Mouse (Mus musculus) right cerebral cortex, postnatal 10 days (tissue): Measurements from ENCODE around the gene Coq10a.

ENCODE experiments used
- DNase-seq, 2 experiments: peaks; one replicate each; pipeline ENCODE4 v3.0.0; 2021; ENCODE audit warnings: low spot score in 2 of 2

The Coq10a gene

GRCm38 (mm10) chr10:128385902-128386301, 17.1 kb upstream of the Coq10a start:
- no peak for DNase-seq

DNA sequence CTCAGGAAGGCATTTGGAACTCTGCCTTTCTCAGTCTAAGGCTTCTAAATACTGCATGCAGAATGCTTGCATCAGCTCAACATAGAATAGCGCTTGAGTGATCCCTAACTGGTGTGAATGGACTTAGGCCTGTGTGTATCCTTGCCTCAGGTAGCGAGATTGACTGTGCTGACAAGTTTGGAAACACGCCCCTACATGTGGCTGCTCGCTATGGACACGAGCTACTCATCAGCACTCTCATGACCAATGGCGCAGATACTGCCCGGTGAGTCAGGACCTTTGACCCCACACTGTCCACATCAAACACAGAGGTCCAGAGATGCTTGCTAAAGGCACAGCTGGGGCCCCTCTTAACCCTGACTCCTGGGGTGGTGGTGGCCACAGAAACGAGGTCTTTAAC, 13.7 kb upstream of the Coq10a start:
- DNase-seq = no peak

DNA sequence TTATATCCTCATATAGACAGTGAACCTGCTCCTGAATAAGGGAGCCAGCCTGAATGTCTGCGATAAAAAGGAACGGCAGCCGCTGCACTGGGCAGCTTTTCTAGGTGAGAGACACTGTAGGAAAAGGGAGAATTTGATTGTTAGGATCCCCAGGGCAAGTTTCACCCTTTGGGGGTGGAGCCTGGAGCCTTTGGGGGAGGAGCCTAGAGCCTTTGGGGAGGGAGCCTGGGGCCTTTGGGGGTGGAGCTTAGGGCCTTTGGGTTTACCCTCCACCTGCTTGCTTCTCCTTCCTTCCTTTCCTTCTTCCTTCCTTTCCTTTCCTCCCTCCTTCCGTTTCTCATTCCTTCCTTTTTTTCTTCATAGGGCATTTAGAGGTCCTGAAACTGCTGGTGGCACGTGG, 11.8 kb upstream of the Coq10a start:
- DNase-seq = no peak

DNA sequence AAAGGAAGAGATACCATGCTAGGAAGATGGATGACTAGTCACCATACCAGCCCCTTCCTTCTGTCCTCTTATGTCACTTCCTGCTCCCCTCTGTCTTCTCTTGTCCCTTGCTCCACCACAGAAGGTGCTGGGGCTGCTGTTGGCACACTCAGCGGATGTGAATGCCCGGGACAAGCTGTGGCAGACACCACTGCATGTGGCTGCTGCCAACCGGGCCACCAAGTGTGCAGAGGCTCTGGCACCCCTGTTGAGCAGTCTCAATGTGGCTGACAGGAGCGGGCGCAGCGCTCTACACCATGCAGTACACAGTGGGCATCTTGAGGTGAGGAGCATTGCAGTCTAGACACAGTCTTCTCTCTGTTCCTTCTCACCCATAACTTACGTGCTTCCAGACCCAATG, 10.5 kb upstream of the Coq10a start:
- no peak for DNase-seq

GRCm38 (mm10) chr10:128378462-128378861, 9.7 kb upstream of the Coq10a start:
- no peak for DNase-seq

DNA sequence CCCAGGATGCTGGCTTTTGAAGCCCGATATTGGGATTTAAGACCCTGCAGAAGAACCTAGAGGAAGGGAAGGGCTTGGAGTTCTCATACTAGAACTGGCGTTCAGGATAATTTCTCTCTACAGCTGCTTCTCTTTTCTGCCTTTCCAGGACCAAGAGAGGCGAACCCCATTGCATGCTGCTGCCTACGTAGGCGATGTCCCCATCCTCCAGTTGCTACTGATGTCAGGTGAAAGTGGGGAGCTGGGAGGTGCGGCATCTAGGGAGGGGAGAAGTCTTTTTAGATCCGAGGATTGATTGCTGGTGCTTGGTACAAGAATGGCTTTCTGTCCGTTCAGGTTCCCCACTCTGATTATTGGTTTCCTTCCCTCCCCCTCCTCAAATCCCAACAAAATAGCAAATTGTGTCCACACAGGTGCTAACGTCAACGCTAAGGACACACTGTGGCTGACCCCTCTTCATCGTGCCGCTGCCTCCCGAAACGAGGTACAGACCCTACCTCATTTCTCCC, 9.2 kb upstream of the Coq10a start:
- DNase-seq = no peak

- peak; percentile 69 to 71 for DNase-seq
These were observed 8.6 kb upstream of the Coq10a start for GRCm38 (mm10) chr10:128377222-128377939.

- peak; percentile 84 to 86 for DNase-seq
These were observed 7.8 kb upstream of the Coq10a start, which contains the start of gene Ankrd52 for GRCm38 (mm10) chr10:128376455-128377211. Gene Ankrd52 (plus strand): TSS chr10:128377115.

GRCm38 (mm10) chr10:128376099-128376454, 7.3 kb upstream of the Coq10a start:
- DNase-seq = no peak

GRCm38 (mm10) chr10:128374393-128374792, 5.6 kb upstream of the Coq10a start:
- DNase-seq = no peak

GRCm38 (mm10) chr10:128372989-128373748, 4.4 kb upstream of the Coq10a start:
- no peak for DNase-seq

GRCm38 (mm10) chr10:128372142-128372541, 3.3 kb upstream of the Coq10a start:
- DNase-seq = no peak

DNA sequence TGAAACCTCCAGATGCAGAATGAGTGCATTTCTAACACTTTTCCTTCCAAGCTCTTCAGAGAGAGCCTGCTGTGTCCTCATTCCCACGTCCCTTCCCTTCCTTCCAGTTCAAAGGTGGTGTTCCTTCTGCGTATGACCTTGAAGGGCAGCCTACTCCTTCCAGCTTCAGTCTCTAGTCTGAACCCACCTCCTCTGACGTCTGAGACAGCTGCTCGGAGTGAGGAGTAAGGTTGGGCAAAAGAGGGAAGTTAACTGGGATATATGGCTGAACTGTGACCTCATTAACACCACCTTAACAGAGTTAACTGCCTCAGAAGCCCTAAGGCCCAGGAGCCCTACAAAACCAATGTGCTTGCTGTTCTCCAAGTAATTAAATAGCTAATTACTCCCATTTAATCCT, 1.8 kb upstream of the Coq10a start:
- no peak for DNase-seq

DNA sequence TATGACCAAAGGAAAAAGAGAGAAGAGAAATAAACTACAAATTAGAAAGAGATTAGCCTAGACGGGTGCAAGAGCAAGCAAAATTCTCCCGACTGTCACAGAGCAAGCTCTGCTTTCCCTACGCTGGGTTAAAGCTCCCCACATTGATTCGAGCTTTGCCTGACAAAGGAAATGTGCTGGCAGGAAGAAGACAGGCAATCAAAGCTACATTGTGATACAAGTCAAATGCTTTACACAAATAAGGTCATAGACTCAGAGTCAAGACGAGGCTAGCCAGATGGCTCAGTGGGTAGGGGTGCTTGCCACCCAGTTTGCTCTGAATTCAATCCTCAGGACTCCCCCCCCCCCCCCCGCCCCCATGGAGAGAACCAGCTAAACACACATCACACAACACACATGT, 1.2 kb upstream of the Coq10a start:
- no peak for DNase-seq

GRCm38 (mm10) chr10:128369599-128369998, 802 bp upstream of the Coq10a start:
- no peak for DNase-seq

DNA sequence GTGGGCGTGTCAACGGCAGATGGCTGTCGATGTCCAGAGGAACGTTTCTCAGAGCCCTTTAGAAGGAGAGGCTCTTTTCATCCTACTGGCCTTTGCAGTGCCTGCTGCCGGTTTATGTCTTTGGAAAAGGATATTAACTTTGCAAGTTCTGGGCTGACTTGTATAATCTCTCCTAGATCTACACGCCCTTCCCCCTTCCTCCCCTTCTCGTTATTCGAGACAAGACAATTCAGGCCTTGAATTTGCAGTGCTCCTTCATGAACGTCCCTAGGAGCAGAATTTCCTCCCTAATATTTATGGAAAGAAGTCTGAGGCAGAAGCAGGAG, 384 bp upstream of the Coq10a start:
- DNase-seq = no peak

DNA sequence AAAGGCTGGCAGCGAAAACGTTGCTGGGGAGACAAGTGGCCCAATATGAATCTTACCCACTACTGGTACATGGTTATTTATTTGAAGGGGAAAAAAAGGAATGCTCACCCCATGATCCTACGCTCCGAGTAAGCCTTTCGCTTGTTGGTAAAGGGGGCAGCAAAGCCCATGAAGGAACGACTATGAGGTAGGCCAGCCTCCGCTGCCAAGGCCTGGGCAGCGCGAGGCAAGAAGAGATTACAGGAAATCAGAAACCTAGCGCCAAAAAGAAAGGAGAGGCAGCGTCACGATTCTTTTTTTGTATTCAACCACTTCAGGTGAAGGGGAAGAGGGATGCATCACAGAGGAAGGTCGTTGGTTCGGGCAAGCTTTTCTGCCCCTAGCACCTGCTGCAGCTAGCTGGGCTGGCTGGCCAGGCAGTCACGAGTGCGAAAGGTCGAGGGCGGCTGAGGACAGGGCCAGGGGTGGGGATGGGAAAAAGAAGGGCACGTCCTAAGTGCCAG, 847 bp downstream of the Coq10a start:
- no peak for DNase-seq

GRCm38 (mm10) chr10:128362568-128362967, 6.2 kb downstream of the Coq10a start:
- DNase-seq = no peak

- DNase-seq = no peak
These were observed 7.0 kb downstream of the Coq10a start for GRCm38 (mm10) chr10:128361836-128362235.

DNA sequence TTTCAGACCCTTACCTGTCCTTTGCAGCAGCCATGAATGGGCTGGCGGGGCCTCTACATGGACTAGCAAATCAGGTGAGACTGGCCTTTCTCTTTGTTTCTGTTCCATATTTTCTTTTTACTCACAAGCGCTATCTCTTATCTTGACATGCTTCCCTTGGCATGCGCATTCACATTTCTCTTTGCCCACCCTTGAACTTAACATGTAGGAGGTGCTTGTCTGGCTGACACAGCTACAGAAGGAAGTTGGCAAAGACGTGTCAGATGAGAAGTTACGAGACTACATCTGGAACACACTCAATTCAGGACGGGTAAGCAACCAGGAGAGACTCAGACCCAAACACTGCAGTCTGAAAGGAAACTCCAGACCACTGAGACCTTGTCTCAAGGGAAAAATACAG, 9.6 kb downstream of the Coq10a start:
- DNase-seq = peak in 1 of 2 experiments; percentile 11

DNA sequence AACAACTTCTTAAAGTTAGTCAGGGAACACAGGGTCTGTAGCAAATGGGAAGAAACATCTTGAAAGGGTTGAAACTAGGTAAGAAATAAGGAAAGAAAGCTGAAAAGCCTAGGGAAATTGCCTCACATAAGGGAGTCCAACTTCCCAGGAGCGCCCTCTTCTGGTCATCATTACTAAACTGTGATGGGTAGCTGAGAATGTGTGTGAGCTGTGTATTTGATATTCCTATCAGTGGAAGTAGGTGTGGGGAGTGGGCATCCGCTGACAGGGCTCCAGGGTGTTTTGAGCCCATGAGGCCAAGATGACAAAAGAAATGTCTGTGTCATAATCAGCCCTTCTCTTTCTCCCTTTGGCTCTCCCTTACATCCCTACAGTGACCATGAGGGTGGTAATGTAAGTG, 10.0 kb downstream of the Coq10a start:
- peak in 1 of 2 experiments; percentile 59 for DNase-seq

DNA sequence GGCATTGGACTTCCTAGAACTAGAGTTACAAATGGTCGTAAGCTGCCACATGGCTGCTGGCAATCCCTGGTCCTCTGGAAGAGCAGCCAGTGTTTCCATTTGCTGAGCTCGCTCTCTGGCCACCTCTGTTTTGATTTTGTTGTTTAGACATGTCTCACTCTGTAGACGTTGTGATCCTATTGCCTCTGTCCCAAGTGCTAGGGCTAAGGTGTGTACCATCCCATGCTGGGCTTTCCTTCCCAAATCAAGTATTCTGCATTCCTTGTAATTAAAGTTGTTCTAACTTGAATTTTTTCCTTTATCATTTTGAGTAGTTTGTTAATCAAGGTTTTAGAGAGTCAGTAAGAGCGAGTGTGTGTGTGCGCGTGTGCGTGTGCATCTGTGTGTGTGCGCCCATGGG, 21.3 kb downstream of the Coq10a start:
- no peak for DNase-seq
